Mouse (Mus musculus) neutrophil, adult 5-6 weeks (primary cell): ENCODE measurements around the gene Ppard. TPM values are rescaled to one million over a fixed set of nuclear protein-coding genes. Genes with fewer than 3 reads are reported as not detected.
"Not testable (repeated sequence)": the region's sequence is repeated elsewhere in the genome, so short reads cannot be mapped to it uniquely, and the experiment has no call there.

Experiments
- ATAC-seq: fragments of 151-379, 151-347 bp; 2 replicates; pipeline ENCODE4 v1.8.0; 2017; ENCODE audit warnings: mild to moderate bottlenecking, moderate TSS enrichment; ENCODE audit not compliant: insufficient number of reproducible peaks, poor library complexity, low FRiP score, severe bottlenecking; ENCODE audit errors: extremely low read depth
- total RNA-seq: library from RNA; stranded (forward); fragments of 200-1000 nt; gene quantifications from 2 replicates; pipeline ENCODE4 v1.2.3, GENCODE M21; 2017

The Ppard gene
- total RNA-seq, 1 experiment from 2014 or later: 19.4 TPM

- no peak for ATAC-seq
These were observed 94.5 kb downstream of the Ppard start for GRCm38 (mm10) chr17:28326951-28327350.

DNA sequence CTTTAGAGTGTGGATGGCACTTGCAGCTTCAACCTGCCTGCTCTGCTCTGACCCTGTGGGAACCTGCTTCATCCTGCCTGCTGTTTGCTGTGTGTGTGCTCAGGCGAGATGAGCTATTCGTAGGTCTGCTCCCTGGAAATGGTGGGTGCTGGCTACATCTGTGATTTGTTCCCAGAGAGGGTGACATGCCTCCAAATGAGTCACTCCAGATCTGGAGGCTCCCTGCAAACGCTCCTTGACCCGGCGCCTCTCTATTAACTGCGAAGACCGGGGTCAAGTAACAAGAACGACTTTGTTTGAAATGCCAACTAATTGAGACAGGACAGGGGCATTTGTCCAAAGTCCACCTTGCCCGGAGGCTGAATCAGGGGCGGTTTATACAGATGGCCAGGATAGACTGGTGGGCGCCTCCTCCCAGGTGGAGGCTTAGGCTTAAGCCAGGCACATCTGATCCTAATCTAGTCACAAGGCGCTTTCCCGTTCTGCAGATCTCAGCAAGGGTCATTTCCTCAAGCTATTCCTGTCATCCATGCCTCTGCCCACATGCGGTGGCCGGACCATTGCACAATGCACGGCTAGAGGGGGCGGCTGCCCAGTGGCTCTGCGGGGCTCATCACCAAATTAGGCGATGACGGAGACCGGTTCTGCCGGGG lies 95.3 kb downstream of the Ppard start:
- ATAC-seq: no peak

DNA sequence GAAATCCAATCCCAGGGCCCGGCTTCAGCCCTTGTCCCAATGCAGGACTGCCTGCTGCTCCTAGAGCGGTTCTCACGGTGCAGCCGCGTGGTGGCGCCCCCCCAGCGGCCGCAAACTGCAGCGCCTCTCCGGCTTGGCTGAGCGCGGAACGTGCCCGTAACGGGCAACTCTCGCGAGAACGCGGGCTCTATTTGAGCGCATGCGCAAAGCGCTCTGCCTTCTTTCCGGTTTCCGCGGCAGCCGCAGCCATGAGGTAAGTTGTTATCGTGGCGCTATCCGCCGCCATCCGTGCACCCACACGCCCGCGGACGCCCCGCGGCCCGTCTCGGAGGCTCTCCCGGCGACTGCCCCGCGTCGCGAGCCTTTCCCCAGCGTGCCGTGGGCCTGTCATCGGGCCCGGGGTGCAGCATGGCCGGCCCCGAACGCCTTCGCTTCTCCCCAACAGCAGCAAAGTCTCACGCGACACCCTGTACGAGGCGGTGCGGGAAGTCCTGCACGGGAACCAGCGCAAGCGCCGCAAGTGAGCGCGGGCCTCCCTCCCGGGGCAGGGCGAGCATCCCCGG lies 95.9 kb downstream of the Ppard start, which contains the start of gene Rpl10a:
Gene Rpl10a (plus strand): TSS at position 106 of the 563 bp plus-strand sequence.
- peak; percentile 77 for ATAC-seq

GRCm38 (mm10) chr17:28328946-28329345 lies 96.4 kb downstream of the Ppard start:
- no peak for ATAC-seq

GRCm38 (mm10) chr17:28329503-28330231 lies 97.2 kb downstream of the Ppard start:
- ATAC-seq: no peak

- no peak for ATAC-seq
These were observed 97.7 kb downstream of the Ppard start for GRCm38 (mm10) chr17:28330232-28330546.

GRCm38 (mm10) chr17:28330590-28330989 lies 98.1 kb downstream of the Ppard start:
- not testable (repeated sequence) for ATAC-seq

DNA sequence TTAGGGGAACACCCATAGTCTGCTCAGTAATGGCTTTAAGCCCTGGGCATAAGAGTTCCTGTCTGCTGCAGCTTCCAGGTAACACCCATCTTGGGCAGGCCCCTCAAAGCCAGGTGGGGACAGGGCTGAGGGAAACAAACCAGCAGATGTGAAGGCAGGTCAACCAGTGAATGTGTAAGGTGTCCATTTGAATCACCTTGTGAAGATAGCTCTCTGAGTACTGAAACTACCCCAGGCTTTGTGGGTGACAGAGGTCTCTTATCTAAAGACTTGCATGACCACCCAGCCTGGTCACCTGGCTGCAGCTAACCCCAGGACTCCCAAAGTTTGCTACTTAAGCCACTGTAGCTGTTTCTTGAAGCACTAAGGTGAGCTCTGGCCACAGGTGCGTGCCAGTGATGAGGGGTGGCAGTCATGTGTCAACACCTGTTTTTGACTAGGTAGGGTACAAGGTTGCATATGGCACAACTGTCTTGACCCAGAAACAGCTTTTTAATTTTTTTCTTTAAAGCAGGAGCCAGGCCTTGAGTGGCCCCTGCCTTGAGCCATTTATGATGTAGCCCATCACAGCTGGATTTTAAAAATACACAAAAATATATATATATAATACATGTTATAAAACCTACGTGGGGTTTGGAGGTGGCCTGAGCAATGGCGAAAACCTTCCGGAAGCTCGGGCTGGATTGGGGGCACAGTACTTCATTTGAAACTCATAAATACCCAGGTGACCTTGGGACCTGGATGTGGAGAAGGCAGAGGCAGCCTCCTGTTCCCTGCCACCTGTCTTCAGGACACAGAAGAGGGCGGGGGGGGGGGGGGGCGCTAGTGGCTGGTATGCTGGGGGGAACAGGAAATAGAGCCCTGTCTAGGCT lies 99.0 kb downstream of the Ppard start:
- ATAC-seq: no peak

DNA sequence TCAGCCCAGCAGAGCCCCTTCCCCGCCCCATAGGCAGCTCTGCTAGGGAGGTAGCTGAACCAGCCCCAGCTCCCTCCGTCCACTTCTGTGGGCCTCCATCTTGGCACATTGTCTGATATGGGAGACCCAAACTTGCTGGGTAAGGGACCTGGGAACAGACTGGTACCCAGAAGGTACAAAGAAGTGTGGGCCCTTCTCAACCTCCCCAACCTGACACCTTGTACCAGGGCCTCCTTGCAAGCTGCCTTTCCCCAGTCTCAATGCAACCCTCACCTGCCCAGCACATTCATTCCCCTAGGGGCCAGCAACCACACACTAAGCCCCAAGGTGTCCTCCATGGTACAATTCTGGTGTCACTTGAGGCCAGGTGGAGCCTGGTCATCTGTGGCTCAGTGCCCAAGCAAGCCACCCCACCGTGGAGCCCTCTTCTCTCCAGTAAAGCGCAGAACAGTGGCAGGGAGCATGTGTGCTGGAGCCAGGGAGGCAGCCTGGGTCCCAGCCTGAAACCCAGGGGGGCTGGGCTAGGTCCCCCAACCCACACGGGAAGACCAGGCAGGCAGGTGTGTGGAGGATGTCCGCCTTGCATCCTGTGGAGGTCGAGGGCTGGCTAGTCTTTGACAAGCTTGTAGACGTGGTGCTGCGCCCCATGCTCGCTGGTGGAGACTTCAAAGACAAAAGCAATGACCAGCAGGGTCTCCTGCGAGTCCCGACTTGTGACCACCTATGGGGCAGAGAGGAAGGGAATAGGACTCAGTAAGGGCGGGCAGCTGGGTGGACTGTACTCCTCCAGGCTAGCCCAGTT lies 99.8 kb downstream of the Ppard start:
- no peak for ATAC-seq

DNA sequence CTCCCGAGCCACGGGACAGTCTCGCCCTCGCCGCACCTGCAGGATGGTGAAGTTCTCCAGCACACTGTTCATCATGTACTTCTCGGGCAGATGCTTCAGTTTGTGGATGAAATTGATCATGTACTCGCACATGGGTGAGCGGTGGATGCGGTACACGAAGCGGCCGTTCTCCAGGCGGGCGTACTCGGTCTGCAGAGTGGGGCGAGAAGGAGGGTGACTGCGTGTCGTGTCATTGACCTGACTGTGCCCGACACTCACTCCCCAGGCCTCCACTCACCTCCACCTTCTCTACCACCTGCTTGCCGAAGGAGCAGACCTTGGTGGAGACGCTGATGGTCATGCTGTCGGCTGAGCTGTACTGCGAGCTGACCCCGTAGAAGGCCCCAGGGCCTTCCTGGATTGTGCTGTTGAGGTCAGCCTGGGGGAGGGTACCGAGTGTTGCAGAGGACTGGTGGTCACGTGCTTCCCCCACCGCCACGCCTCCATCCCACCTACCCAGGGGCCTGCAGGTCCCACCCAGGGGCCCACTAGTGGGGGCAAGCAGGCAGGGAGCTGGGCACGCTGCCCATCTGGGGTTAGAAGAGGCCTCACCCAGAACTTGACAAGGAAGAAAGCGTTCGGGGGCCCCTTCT lies 100.5 kb downstream of the Ppard start:
- ATAC-seq: no peak

- no peak for ATAC-seq
These were observed 102.8 kb downstream of the Ppard start for GRCm38 (mm10) chr17:28335267-28335666.

DNA sequence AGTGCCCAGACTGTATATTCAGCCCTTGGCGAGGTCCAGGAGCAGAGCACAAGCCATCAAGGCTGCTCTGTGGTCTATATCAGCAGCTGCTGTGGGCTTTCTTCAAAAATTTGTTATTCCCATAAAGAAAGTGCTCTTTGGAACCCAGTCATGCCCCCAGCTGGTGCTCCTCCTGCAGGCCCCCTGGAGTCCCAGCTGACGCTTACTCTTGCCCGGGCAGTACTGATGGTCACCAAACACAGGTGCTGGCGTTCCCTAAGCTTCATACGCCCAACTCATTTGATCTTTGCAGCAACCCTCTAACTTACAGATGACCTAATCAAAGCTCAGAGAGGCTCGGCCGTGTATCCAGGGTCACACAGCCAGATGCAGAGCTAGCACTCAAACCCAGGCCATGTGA lies 105.0 kb downstream of the Ppard start:
- no peak for ATAC-seq

DNA sequence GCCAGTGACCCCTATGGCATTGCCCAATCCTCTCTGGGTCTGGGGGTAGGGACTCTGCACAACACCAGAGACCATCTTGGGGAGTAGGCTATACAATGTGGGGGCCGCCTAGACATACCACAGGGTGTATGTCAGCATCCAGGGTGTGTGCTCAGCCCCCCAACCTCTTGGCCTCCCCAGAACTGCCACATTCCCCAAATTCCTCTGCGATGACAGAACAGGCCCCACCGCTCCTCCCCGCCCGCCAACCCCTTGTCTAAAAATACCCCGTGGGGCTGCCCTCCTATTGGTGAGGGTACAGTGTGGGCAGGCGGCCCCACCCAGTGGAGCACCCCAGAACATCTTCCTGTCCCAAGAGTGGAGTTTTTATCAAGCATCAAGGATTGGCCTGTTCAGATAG lies 108.1 kb downstream of the Ppard start:
- no peak for ATAC-seq

DNA sequence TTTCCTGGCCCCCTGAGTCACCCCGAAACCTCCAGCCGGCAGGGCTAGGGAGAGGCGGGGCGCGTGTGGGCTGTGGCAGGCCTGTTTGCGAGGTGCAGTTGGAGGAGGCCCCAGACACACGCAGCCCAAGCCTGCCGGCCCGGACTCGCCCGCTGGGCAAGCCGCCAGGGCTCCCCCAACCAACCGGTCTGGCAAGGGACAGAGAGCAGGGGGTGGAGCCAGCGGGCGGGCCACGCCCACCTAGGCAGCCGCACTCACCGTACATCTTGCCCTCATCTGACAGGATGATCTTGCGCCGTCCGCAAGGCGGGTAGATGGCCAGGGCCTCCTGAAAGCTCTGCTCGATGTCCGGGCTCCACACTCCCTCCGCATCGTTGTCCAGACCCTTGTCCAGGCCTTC lies 108.6 kb downstream of the Ppard start:
- ATAC-seq: no peak

GRCm38 (mm10) chr17:28344050-28344607 lies 111.6 kb downstream of the Ppard start:
- ATAC-seq: no peak

- ATAC-seq: no peak
These were observed 112.2 kb downstream of the Ppard start for GRCm38 (mm10) chr17:28344670-28345069.

DNA sequence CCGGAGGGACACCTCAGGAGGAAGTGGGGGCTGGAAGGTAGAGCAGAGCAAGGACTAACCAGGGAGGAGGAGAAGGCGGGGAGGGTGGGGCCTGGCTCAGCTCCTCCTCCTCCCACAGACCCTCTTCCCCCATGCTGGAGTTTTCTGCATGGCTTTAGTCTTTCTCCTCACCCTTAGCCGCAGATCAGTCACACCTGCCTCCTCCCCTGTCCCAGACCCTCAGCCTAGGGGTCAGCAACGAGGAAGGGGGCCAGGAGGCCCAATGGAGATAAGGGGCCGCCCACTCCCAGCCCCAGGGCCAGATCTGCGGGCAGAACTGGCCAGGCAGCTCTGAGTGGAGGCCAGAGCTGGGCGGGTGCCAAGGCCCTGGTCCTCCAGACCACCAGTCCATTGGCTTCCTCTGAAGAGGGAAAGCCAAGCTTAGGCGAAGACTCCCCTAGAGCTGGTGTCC lies 112.8 kb downstream of the Ppard start:
- no peak for ATAC-seq

- no peak for ATAC-seq
These were observed 113.4 kb downstream of the Ppard start for GRCm38 (mm10) chr17:28345882-28346281.
